Mouse (Mus musculus): ENCODE results near the gene Igf2r. TPM values are rescaled to one million over a fixed set of nuclear protein-coding genes. Genes with fewer than 3 reads are reported as not detected.
A peak's percentile ranks its signal among the peaks of the same experiment; 100 is the strongest.

Igf2r gene
- total and polyA plus RNA-seq, 3 experiments: 25.6 to 61.8 (median 34.6) TPM

DNA sequence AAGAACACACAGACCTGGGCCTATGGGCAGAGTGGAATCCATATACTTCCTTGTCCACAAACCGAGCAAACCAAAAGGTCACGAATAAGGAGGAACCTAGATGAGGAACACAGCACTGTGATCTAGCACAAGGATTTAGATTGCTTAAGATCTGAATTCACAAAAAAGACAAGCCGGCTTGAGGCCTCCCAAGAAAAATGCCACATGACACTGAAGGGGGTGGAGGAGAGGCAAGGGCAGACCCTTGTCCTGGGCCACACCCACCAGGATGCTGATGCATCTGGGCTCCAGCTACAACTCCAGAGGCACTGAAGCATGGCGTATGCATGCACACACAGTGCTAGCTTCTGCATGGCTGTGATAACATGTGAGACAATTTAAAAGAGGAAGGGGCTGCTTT lies 14.3 kb downstream of the Igf2r start:
- TF ChIP-seq POLR2AphosphoS2 (IDR thresholded peaks at IDR 0.05; ENCODE audit: low read depth, low read length) (no peak), TCF12 (IDR thresholded peaks at IDR 0.05; ENCODE audit: low read depth, low read length) (0 out of 2 replicates have a peak, but pooled peaks have one; percentile 28), MYC (IDR thresholded peaks at IDR 0.05; ENCODE audit: low read depth, low read length) (peak; percentile 41; the same call in 1 of the 2 replicates), ZMIZ1 (IDR thresholded peaks at IDR 0.05; ENCODE audit: low read depth, low read length) (0 out of 2 replicates have a peak, but pooled peaks have one; percentile 7), SIN3A (IDR thresholded peaks at IDR 0.05; ENCODE audit: low read length) (0 out of 2 replicates have a peak, but pooled peaks have one; percentile 40), JUN (IDR thresholded peaks at IDR 0.05; ENCODE audit: insufficient read depth, low read depth, low read length) (no peak), BHLHE40 (IDR thresholded peaks at IDR 0.05; ENCODE audit: low read depth, low read length) (0 out of 2 replicates have a peak, but pooled peaks have one; percentile 14), NELFE (IDR thresholded peaks at IDR 0.05; ENCODE audit: low read depth, low read length) (no peak)
- no peak for DNase-seq (ENCODE audit: extremely low read depth)
- H3K4me2 ChIP-seq (ENCODE audit: insufficient read depth, low read depth, poor library complexity, severe bottlenecking): peak overlapping the region; percentile 44
- H3K79me2 ChIP-seq (replicated peaks; ENCODE audit: control insufficient read depth, extremely low read depth, insufficient read depth, poor library complexity, severe bottlenecking): peaks cover 59% of the 10 kb centered on the region
- peak overlapping the region; percentile 88 for H3K27ac ChIP-seq (ENCODE audit: insufficient read depth, low read depth)
- H3K27me3 ChIP-seq (replicated peaks): no peaks in the 10 kb centered on the region
- no peak overlapping the region for H3K9ac ChIP-seq (ENCODE audit: insufficient read depth, low read depth)
- H3K4me3 ChIP-seq (replicated peaks in 1 of 3; ENCODE audit: low read depth in 2 of 3, low read length in 2 of 3, poor library complexity in 1 of 3): no peak overlapping the region
- H3K4me1 ChIP-seq (ENCODE audit: control insufficient read depth in 1 of 2, insufficient read depth in 2 of 2): peaks cover 69 to 99% of the 10 kb centered on the region in 2 experiments
- in situ Hi-C loops (cut with MboI; ENCODE audit: low pct_ligation_motif_present, low pct_unique_long_range_greater_than_20kb, low sequenced_read_pairs) (loop anchor here (25.0 kb wide), 1 partner anchor 593 kb away; no protein-coding TSS in a partner anchor), dilution Hi-C loops (cut with MboI; ENCODE audit: extremely low pct_ligation_motif_present, extremely low pct_unique_long_range_greater_than_20kb, low sequenced_read_pairs) (no loop called here)
- H3K36me3 ChIP-seq (replicated peaks in 1 of 2; ENCODE audit: control insufficient read depth in 1 of 2, insufficient read depth in 1 of 2, low read length in 1 of 2): peaks cover 2 to 35% of the 10 kb centered on the region in 2 experiments
- H3K9me3 ChIP-seq (replicated peaks; ENCODE audit: low read length): no peaks in the 10 kb centered on the region

DNA sequence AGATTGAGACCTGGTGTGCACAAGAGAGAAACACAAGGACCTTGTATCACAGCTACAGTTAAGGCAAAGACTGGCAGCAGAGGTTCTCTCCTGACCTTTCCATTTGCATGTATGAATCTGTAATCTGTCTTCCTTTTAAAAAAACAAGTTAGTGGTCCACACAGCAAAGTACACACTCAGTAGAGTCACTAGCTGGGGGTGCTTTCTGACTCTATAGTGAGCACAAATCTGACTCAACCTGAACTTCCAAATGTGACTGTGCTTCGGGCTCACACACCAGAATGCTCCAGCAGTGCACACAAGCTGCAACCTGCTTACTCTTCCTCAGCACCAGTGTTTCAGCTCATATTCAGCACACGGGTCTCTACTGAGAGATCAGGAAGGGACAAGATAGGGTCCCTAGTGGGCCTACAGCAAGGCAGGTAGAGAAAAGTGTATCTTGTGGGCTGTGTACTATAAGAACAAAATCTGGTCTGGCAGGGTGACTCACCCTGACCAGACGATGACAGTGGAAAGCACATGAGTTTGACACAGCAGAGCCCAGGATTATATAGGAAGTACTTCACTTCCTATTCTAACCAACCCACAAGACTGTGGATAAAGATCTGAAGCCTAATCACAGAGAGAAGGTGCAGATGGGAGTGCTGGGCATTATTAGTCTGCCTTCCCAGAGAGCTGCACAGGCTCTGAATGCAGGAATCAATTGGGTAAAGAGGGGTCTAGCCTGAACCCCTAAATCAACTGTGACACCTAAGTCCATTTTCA lies 15.0 kb downstream of the Igf2r start:
- peaks cover 60% of the 10 kb centered on the region for H3K79me2 ChIP-seq (replicated peaks; ENCODE audit: control insufficient read depth, extremely low read depth, insufficient read depth, poor library complexity, severe bottlenecking)
- H3K9ac ChIP-seq (ENCODE audit: insufficient read depth, low read depth): no peak overlapping the region
- dilution Hi-C loops (cut with MboI; ENCODE audit: extremely low pct_ligation_motif_present, extremely low pct_unique_long_range_greater_than_20kb, low sequenced_read_pairs): no loop called here
- in situ Hi-C loops (cut with MboI; ENCODE audit: low pct_ligation_motif_present, low pct_unique_long_range_greater_than_20kb, low sequenced_read_pairs): loop anchor here (25.0 kb wide), 1 partner anchor 592 kb away; no protein-coding TSS in a partner anchor
- H3K36me3 ChIP-seq (replicated peaks in 1 of 2; ENCODE audit: control insufficient read depth in 1 of 2, insufficient read depth in 1 of 2, low read length in 1 of 2): peaks cover 2 to 30% of the 10 kb centered on the region in 2 experiments
- H3K27me3 ChIP-seq (replicated peaks): no peaks in the 10 kb centered on the region
- peaks cover 65 to 99% of the 10 kb centered on the region in 2 experiments for H3K4me1 ChIP-seq (ENCODE audit: control insufficient read depth in 1 of 2, insufficient read depth in 2 of 2)
- no peaks in the 10 kb centered on the region for H3K9me3 ChIP-seq (replicated peaks; ENCODE audit: low read length)
- H3K4me3 ChIP-seq (replicated peaks in 1 of 3; ENCODE audit: low read depth in 2 of 3, low read length in 2 of 3, poor library complexity in 1 of 3): no peak overlapping the region
- peak overlapping the region; percentile 88 for H3K27ac ChIP-seq (ENCODE audit: insufficient read depth, low read depth)
- DNase-seq (ENCODE audit: extremely low read depth): peak; percentile 69
- H3K4me2 ChIP-seq (ENCODE audit: insufficient read depth, low read depth, poor library complexity, severe bottlenecking): peak overlapping the region; percentile 73
- TF ChIP-seq RCOR1 (conservative IDR thresholded peaks at IDR 0.05; ENCODE audit: low read depth, low read length) (peak; percentile 61; the same call in 1 of the 2 replicates), IRF4 (IDR thresholded peaks at IDR 0.05; ENCODE audit: low read depth, low read length) (peak; percentile 90), TCF12 (IDR thresholded peaks at IDR 0.05; ENCODE audit: low read depth, low read length) (peak; percentile 53; the same call in 1 of the 2 replicates), EP300 (IDR thresholded peaks at IDR 0.05; ENCODE audit: low read length) (peak; percentile 82), ZNF384 (IDR thresholded peaks at IDR 0.05; ENCODE audit: low read depth, low read length) (peak; percentile 76), RAD21 (IDR thresholded peaks at IDR 0.05; ENCODE audit: low read depth, low read length) (no peak), JUND (conservative IDR thresholded peaks at IDR 0.05; ENCODE audit: low read depth, low read length) (peak; percentile 23; the same call in 1 of the 2 replicates), CTCF (conservative IDR thresholded peaks at IDR 0.05 in 1 of 2, IDR thresholded peaks at IDR 0.05 in 1 of 2; ENCODE audit: low read depth in 2 of 2, low read length in 2 of 2) (no peak), POLR2A (IDR thresholded peaks at IDR 0.05; ENCODE audit: low read depth, low read length) (no peak), KAT2A (IDR thresholded peaks at IDR 0.05; ENCODE audit: insufficient replicate concordance, low read length) (no peak), ELF1 (IDR thresholded peaks at IDR 0.05; ENCODE audit: low read depth, low read length) (no peak), ETS1 (conservative IDR thresholded peaks at IDR 0.05; ENCODE audit: low read depth, low read length) (peak; percentile 40), GABPA (IDR thresholded peaks at IDR 0.05; ENCODE audit: insufficient replicate concordance, low read depth, low read length) (no peak), MEF2A (IDR thresholded peaks at IDR 0.05; ENCODE audit: borderline replicate concordance, low read depth, low read length) (0 out of 2 replicates have a peak, but pooled peaks have one; percentile 40), MXI1 (IDR thresholded peaks at IDR 0.05; ENCODE audit: low read depth, low read length) (0 out of 2 replicates have a peak, but pooled peaks have one; percentile 42), BHLHE40 (IDR thresholded peaks at IDR 0.05; ENCODE audit: low read depth, low read length) (peak; percentile 67), MYC (IDR thresholded peaks at IDR 0.05; ENCODE audit: low read depth, low read length) (no peak), UBTF (IDR thresholded peaks at IDR 0.05; ENCODE audit: low read depth, low read length) (no peak), PAX5 (IDR thresholded peaks at IDR 0.05; ENCODE audit: low read length) (no peak), MAZ (IDR thresholded peaks at IDR 0.05; ENCODE audit: low read depth, low read length) (no peak), MAFK (IDR thresholded peaks at IDR 0.05; ENCODE audit: insufficient replicate concordance, low read length) (0 out of 2 replicates have a peak, but pooled peaks have one; percentile 21), JUN (IDR thresholded peaks at IDR 0.05; ENCODE audit: insufficient read depth, low read depth, low read length) (peak; percentile 34; the same call in 1 of the 2 replicates), TBP (conservative IDR thresholded peaks at IDR 0.05; ENCODE audit: low read depth, low read length) (no peak), ZC3H11A (IDR thresholded peaks at IDR 0.05; ENCODE audit: low read depth, low read length) (no peak), SMC3 (IDR thresholded peaks at IDR 0.05; ENCODE audit: low read depth, low read length) (no peak)
